9 mouse cellular contexts compared by ENCODE assay signal in genomic region chr2:169621201-169621710, GRCm38 (mm10). TPM values are rescaled to one million over a fixed set of nuclear protein-coding genes. Genes with fewer than 3 reads are reported as not detected.
A peak's percentile ranks its signal among the peaks of the same experiment; 100 is the strongest.
DNase-seq lines count a peak whose midpoint lies in the region; ATAC-seq and TF ChIP-seq lines count a peak whose summit lies in the region.
"Had no signal": no experiment of that assay in that cellular context is flagged by ENCODE, and none has a peak within 500 bp of the region (broad histone marks: within the 10 kb centered on the region; RNA-seq: fewer than 3 reads in every experiment).

No protein-coding gene starts in this region.

- no peak overlapping the region for H3K9ac ChIP-seq in lung, postnatal 0 days (replicated peaks; ENCODE audit: low read depth)
- no peak overlapping the region for H3K9ac ChIP-seq in midbrain, embryonic 15.5 days

- DNase-seq in adrenal gland, adult (ENCODE audit: inconsistent age in 2 of 2, low spot score in 1 of 2) = peak; percentile 33 to 66
- DNase-seq in adrenal gland, adult 18-20 months (ENCODE audit: low spot score in 2 of 2) = no peak
- peak; percentile 54 for DNase-seq in lung, postnatal 0 days (ENCODE audit: low spot score)
- no peak for DNase-seq in lung, postnatal 36 days
- peak; percentile 43 for DNase-seq in kidney, adult 9 months
- DNase-seq in thymus, postnatal 10 days (ENCODE audit: low spot score in 2 of 2) = no peak

- peak; percentile 53 for ATAC-seq in lung, postnatal 0 days
- ATAC-seq in midbrain, embryonic 15.5 days (replicated peaks) = no peak; the same call in 1 of the 2 replicates
- ATAC-seq in megakaryocyte-erythroid progenitor cell, adult 5-6 weeks (replicated peaks; ENCODE audit: low FRiP score, low TSS enrichment, poor library complexity, severe bottlenecking) = no peak

- WGBS in lung, postnatal 0 days = 21% methylated on average over 15 of the region's 15 CpGs
- WGBS in midbrain, embryonic 15.5 days = 44% methylated on average over 15 of the region's 15 CpGs

- no peak for TF ChIP-seq EP300 in lung, postnatal 0 days (IDR thresholded peaks at IDR 0.05)

- TF ChIP-seq CTCF in lung, postnatal 0 days (IDR thresholded peaks at IDR 0.05) = peak; percentile 49

- no peaks in the 10 kb centered on the region for H3K9me3 ChIP-seq in lung, postnatal 0 days (ENCODE audit: low read length)
- no peaks in the 10 kb centered on the region for H3K9me3 ChIP-seq in midbrain, embryonic 15.5 days

- H3K4me2 ChIP-seq in lung, postnatal 0 days (replicated peaks; ENCODE audit: low read depth, low read length) = peak overlapping the region; percentile 32
- peak overlapping the region; percentile 5; the same call in 1 of the 2 replicates for H3K4me2 ChIP-seq in midbrain, embryonic 15.5 days

- H3K4me1 ChIP-seq in lung, postnatal 0 days (ENCODE audit: insufficient read depth, low read depth, low read length) = no peaks in the 10 kb centered on the region
- H3K4me1 ChIP-seq in midbrain, embryonic 15.5 days = peaks cover 9% of the 10 kb centered on the region
- H3K4me1 ChIP-seq: megakaryocyte, embryonic 14.5 days had no signal

- H3K27me3 ChIP-seq in lung, postnatal 0 days (replicated peaks; ENCODE audit: insufficient read depth, low read length) = no peaks in the 10 kb centered on the region
- H3K27me3 ChIP-seq in midbrain, embryonic 15.5 days (replicated peaks) = no peaks in the 10 kb centered on the region
- H3K27me3 ChIP-seq: megakaryocyte, embryonic 14.5 days had no signal

- no peak overlapping the region for H3K27ac ChIP-seq in lung, postnatal 0 days (ENCODE audit: low read length)
- H3K27ac ChIP-seq in midbrain, embryonic 15.5 days = no peak overlapping the region

- H3K4me3 ChIP-seq in lung, postnatal 0 days (ENCODE audit: low read depth, low read length) = no peak overlapping the region
- no peak overlapping the region for H3K4me3 ChIP-seq in midbrain, embryonic 15.5 days
- H3K4me3 ChIP-seq: megakaryocyte, embryonic 14.5 days had no signal

- no peaks in the 10 kb centered on the region for H3K36me3 ChIP-seq in lung, postnatal 0 days (ENCODE audit: insufficient read depth, low read length)
- no peaks in the 10 kb centered on the region for H3K36me3 ChIP-seq in midbrain, embryonic 15.5 days (replicated peaks)

RNA-seq across cellular contexts. Expression of gene Tshz2, which starts 11.6 kb away (rescaled TPM):
- 10 to 100 TPM; 37.8 to 50.7 TPM for total RNA-seq in adrenal gland, adult 18-20 months (2021)
- 3.4 and 4.6 TPM in 2 replicates for polyA plus RNA-seq in lung, postnatal 0 days (2015; fragmentation: Nextera tagmentation; extraction: Ambion mirVana)
- polyA plus RNA-seq in midbrain, embryonic 15.5 days (2015; fragmentation: Nextera tagmentation; extraction: Ambion mirVana) = 18.1 and 22.7 TPM in 2 replicates
- total RNA-seq in megakaryocyte-erythroid progenitor cell, adult 5-6 weeks (2014; fragmentation: Nextera tagmentation) = not detected in 2 replicates
- total RNA-seq in megakaryocyte-erythroid progenitor cell, adult 5-6 weeks (2017) = not detected in 2 replicates

RNA-seq across cellular contexts. Expression of gene Gm11011, which starts 33.7 kb away (rescaled TPM):
- total RNA-seq in adrenal gland, adult 18-20 months (2021) = not detected
- not detected in 2 replicates for polyA plus RNA-seq in lung, postnatal 0 days (2015; fragmentation: Nextera tagmentation; extraction: Ambion mirVana)
- not detected in 2 replicates for polyA plus RNA-seq in midbrain, embryonic 15.5 days (2015; fragmentation: Nextera tagmentation; extraction: Ambion mirVana)
- not detected in 2 replicates for total RNA-seq in megakaryocyte-erythroid progenitor cell, adult 5-6 weeks (2014; fragmentation: Nextera tagmentation)
- not detected in 2 replicates for total RNA-seq in megakaryocyte-erythroid progenitor cell, adult 5-6 weeks (2017)

Comparison
In these comparisons a context has a peak if more than half of its experiments do, and no peak if none do; other contexts are left out.
1. DNase-seq: peak in adrenal gland, adult (2 of 2), lung, postnatal 0 days (single experiment) and kidney, adult 9 months (single experiment); none in adrenal gland, adult 18-20 months (0 of 2), lung, postnatal 36 days (single experiment) and thymus, postnatal 10 days (0 of 2).
2. RNA of gene Tshz2, which starts 11.6 kb away (total RNA-seq): 37.8 to 50.7 TPM in adrenal gland, adult 18-20 months; not detected in megakaryocyte-erythroid progenitor cell, adult 5-6 weeks; every median in the first group is over 10 times any median in the second.